In the genomic region with DNA sequence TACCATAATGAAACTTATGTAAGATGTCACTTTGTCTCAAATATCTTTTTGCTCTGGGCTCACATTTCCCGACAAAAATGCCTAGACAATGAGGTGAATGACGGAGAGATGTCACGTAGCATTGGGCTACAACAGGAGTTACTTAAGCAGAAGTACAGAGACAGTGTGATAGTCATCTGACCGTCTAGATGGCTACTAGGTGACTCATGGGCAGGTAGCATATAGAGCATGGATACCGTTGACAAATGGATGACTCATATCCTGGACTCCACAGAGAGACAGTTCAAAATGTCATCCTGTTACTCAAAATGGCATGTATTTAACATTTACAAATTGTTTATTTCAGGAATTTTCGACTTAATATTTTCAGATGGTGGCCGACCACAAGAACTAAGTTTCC, we compare ENCODE assay signal across 18 mouse cellular contexts.
"Had no signal": no experiment of that assay in that cellular context is flagged by ENCODE, and none has a peak within 500 bp of the region (broad histone marks: within the 10 kb centered on the region; RNA-seq: fewer than 3 reads in every experiment).

No protein-coding gene starts in this region.

- H3K36me3 ChIP-seq: kidney, embryonic 15.5 days; liver, embryonic 13.5 days; midbrain, embryonic 13.5 days; neural tube, embryonic 12.5 days; neural tube, embryonic 15.5 days had no signal

- H3K27me3 ChIP-seq: kidney, embryonic 15.5 days; liver, embryonic 13.5 days; midbrain, embryonic 13.5 days; neural tube, embryonic 12.5 days; neural tube, embryonic 15.5 days had no signal

- DNase-seq: kidney, adult 11 months; kidney, adult 8-10 months; kidney, postnatal 10 days; kidney, postnatal 36 days; layer of hippocampus, postnatal 36 days; liver, embryonic 13.5 days; lung, adult 2 months; right cerebral cortex, adult 18-20 months; right cerebral cortex, postnatal 14 days; right cerebral cortex, postnatal 4 days; thymus, adult 2 months; thymus, postnatal 14 days; thymus, postnatal 4 days had no signal

- H3K4me2 ChIP-seq: kidney, embryonic 15.5 days; liver, embryonic 13.5 days; midbrain, embryonic 13.5 days; neural tube, embryonic 12.5 days; neural tube, embryonic 15.5 days had no signal

- H3K4me3 ChIP-seq: kidney, embryonic 15.5 days; left cerebral cortex, adult 2 months; liver, embryonic 13.5 days; midbrain, embryonic 13.5 days; neural tube, embryonic 12.5 days; neural tube, embryonic 15.5 days had no signal

- ATAC-seq: midbrain, embryonic 13.5 days had no signal
